Mouse (Mus musculus) thymus, postnatal 10 days (tissue): ENCODE data around the gene Hacd3.
"Not testable (repeated sequence)": the region's sequence is repeated elsewhere in the genome, so short reads cannot be mapped to it uniquely, and the experiment has no call there.

Source experiments
- DNase-seq, 2 experiments: peaks; one replicate each; pipeline ENCODE4 v3.0.0; 2021; ENCODE audit warnings: low spot score in 2 of 2

The Hacd3 gene

DNA sequence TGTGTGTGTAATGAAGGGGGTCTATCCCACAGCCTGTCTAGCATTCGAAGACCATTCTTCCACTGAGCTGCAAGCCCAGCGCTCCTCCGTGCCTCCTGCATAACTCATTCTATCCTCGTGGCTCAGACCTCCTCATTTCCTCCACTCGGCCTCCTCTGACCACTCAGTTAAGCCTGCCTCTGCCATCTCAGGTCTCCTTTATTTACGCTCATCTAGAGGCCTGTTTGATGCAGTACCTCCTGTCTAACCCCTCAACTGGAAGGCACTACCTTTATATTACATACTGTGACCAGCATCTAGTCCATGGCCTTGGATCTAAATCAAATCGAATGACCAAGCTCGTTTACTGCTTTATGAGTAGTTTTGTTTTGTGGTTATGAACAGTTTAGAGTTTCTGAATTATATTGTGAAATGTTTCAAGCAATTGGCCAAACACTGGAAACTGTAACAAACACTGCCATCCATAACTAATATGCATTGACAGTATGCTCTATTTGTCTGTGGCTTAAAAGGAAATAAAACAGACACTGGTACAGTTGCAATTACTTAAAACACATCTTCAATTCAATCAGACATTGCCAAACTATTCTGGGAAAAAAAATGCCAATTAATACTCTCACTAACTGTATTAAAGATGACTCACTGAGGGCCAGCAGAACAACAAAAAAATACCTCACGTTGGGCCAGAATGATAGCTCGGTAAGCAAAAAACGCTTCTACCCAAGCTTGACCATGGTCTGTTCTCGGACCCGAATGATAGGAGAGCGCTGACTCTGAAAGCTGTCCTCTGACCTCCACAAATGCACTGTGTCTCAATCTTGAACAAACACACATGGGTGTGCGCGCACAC is 4.3 kb downstream of the Hacd3 start:
- no peak for DNase-seq

DNA sequence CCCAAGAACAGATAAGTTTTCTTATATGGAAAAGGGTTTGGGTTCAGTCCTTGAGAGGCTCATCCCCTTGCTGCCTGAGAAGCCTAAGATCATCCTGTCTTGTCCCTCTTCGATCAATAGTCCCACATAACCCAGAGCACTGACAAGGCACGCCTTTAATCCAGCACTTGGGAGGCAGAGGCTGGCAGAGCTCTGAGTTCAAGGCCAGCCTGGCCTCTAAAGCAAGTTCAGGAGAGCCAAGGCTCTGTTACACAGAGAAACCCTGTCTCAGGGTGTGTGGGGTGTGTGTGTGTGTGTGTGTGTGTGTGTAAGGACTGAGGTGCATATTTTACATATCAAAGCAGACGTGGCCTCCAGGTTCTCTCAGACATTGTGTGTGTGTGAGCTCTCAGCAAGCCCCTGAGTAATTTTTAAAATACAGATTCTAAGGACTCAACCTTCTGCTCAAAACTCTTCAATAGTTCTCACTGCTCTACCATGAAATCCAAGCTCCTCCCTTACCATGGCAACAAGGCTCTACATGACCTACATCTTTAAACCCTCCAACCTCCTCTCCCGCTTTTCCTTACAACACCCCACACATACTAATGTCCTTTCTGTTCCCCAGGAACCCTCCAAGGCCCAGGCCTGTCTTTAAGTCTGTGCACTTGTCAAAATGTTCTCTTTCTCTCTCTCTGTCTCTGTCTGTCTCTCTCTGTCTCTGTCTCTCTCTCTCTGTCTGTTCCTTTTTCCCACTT is 5.1 kb downstream of the Hacd3 start:
- no peak for DNase-seq

GRCm38 (mm10) chr9:65015461-65016222 is 5.9 kb downstream of the Hacd3 start:
- DNase-seq = no peak

GRCm38 (mm10) chr9:65011304-65011703 is 10.2 kb downstream of the Hacd3 start:
- DNase-seq = peak in 1 of 2 experiments; percentile 18

DNA sequence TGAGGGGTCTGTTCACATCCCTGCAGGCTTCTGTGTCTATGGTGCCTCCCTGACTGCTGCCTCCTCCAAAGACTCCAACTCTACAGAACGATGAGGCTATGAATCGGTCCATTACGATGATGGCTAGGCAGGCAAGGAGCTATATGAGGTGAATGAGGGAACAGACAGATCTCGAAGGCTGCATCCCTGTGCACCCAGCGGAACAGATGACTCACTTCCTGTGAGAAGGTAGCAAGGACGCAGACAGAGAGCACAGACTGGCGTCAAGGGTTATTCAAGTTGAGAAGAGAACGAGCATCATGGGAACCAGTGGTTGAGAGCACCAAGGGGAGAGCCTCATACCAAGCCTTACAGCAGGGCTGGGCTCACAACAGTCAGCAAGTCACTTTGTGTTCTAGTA is 10.9 kb downstream of the Hacd3 start:
- no peak for DNase-seq

DNA sequence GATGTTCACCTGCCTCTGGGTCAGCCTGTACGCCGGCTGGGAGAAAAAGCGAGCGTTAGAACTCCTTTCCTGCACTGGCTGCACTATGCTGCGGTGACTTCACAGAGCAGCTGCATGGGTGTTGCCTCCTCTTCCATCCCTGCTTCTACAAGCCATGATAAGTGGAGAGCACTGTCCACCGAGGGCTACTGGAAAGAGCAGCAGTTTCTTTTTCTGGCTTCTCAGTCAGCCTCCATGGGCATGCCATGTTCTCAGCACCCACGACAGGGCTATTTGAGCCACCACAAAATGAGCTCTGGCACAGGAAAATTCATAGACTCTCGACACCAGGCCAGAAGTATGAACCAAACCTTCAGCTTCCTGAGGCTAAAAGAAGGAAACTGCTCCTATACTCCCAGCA is 15.8 kb downstream of the Hacd3 start:
- DNase-seq = no peak

GRCm38 (mm10) chr9:65001481-65001880 is 20.0 kb downstream of the Hacd3 start:
- no peak for DNase-seq

GRCm38 (mm10) chr9:64995464-64995863 is 26.0 kb downstream of the Hacd3 start:
- DNase-seq = not testable (repeated sequence)

- DNase-seq = no peak
Measured at GRCm38 (mm10) chr9:64990291-64990690, 31.2 kb downstream of the Hacd3 start.

DNA sequence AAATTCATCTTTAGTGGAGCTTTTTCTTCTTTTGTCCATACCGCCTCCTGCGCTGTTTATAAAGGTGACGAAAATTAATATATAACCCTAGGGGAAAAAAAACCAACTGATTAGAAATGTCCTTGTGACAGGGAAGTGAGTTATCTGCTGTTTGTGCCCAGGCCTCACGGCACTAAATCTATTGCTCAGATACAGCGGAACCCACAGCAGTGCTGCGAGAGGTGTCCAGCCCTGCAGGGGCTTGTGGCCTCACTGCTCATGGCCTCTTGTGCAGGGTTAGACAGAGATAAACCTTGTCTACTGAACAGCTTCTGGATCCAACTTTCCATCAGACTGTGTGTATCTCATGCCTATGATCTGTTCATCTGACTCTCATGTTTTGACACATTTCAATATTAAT is 33.0 kb downstream of the Hacd3 start:
- DNase-seq = no peak

DNA sequence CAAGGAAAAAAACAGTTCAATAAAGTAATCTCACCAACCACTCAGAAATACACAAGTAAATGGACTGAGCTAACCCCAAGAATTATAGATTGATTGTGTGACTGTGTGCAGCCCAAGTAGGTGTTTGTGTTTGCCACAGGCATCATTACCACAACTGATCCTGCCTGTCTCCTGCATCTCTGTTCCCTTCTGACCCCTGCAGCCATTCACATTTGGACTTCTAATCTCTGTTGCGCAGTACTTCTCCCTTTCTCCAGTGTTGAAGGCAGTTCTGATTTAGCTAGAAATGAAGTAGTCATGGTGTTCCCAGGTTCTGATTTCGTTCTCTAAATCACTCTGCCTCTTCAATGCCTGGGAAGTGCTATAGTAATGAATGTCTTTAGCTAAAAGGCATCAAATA is 33.8 kb downstream of the Hacd3 start:
- DNase-seq = no peak

DNA sequence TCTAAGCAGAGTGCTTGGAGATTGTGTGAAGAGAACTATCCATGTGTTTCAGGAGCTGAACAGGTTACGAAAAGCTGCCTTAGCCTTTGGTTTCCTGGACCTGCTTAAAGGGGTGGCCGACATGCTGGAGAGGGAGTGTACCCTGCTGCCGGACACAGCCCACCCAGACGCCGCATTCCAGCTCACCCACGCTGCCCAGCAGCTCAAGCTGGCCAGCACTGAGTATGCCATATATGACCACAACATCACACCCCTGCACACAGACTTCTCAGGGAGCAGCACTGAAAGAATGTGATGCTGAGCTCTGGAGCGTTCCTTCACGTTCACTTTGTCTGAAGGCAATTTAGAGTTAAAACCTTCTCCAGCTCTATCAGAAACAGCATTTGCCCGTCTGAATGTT is 35.7 kb downstream of the Hacd3 start:
- no peak for DNase-seq

GRCm38 (mm10) chr9:64985037-64985794 is 36.3 kb downstream of the Hacd3 start:
- DNase-seq = no peak

DNA sequence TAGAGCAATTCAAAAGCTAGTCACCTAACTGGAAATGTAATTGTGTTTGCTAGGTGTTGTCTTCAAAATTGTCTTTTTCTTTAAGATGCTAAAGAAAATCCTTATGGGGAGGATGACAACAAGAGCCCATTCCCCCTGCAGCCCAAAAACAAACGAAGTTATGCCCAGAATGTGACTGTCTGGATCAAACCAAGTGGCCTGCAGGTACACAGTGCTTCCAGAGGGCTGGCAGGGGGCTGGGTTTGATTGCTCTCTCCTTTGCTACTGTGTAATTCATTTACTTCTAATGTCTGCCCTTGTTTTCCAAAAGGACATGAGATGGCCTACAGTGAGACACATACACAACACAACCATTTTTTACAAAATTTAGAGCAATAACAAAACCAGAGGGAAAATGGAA is 39.6 kb downstream of the Hacd3 start:
- no peak for DNase-seq

DNA sequence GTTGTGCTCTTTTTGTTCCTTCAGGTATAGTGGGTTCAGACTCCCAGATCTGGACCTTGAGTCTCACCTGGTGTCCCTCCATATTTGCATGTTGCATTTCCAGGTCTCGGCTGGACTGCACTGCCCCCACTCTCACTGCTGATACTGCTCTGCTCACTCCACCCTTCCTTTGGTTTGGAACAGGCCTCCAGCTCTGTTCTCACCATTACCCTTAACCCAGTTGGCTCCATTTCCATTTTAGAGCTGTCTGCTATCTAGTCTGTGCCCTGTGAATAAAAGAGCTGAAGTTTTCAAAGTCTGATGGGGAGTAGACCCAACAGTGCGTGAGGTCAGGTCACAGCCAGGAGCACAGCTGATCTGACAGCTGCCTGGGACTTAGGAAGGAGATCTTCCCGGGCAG is 40.9 kb downstream of the Hacd3 start:
- no peak for DNase-seq

GRCm38 (mm10) chr9:64960978-64961320 is 60.5 kb downstream of the Hacd3 start:
- no peak for DNase-seq

- peak; percentile 91 to 98 for DNase-seq
Measured at GRCm38 (mm10) chr9:64960117-64960977, 61.1 kb downstream of the Hacd3 start, which contains the start of gene Ints14. TSS of gene Ints14 (plus strand) at chr9:64960905.

DNA sequence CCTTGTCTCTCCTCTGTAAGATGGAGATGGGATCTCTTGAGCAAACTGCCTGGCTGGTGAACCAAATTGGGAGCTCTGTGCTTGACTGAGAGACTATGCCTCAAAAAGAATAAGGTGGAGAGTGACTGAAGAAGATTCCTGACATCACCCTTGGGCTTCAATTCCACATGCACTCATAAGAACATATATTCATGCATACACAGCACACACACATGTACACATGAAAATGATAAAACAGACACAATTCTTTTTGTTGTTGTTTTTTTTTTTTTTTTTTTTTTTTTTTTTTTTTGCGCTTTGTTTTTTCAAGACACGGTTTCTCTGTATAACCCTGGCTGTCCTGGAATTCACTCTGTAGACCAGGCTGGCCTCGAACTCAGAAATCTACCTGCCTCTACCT is 64.2 kb downstream of the Hacd3 start:
- no peak for DNase-seq

DNA sequence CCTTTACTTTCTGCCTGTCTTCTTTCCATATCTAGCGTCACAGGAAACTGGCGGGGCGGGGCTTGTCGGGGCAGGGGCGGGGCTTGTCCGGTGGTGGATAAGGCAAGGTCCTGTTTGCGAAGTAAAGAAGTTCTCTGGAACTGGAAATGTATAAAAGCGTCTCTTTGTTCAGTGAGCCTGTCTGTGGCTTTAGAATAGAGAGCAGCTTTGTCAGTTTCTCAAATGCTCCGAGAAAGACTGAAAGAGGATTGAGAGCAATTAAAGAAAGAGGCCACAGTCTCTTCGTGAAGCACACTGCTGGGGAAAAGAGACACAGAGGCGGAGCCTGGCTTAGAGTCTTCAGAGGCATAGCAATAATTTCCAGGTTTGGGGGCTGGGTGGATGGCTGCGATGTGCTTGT is 65.2 kb downstream of the Hacd3 start:
- DNase-seq = peak; percentile 15 to 60

GRCm38 (mm10) chr9:64953190-64953589 is 68.3 kb downstream of the Hacd3 start:
- no peak for DNase-seq

- no peak for DNase-seq
Measured at GRCm38 (mm10) chr9:64952055-64952454, 69.4 kb downstream of the Hacd3 start.
